Mouse (Mus musculus): ENCODE results near the gene Fam166b.

Fam166b gene

GRCm38 (mm10) chr4:43381408-43382154, 47.4 kb downstream of the Fam166b start, which contains the start of gene Rusc2:
Gene Rusc2, plus strand, starts transcription at chr4:43381979.
- peak; percentile 89 to 91 for DNase-seq (ENCODE audit: low spot score in 2 of 2)

- DNase-seq (ENCODE audit: low spot score in 2 of 2), result no peak
Observed at GRCm38 (mm10) chr4:43380951-43381350, 48.0 kb downstream of the Fam166b start.

- DNase-seq (ENCODE audit: low spot score in 2 of 2), result no peak
Observed at GRCm38 (mm10) chr4:43379601-43380000, 49.3 kb downstream of the Fam166b start.
